Mouse (Mus musculus) cortical plate, adult 2 months (tissue): Measurements from ENCODE around the gene Ptpru.
A peak's percentile ranks its signal among the peaks of the same experiment; 100 is the strongest.

Experiments used
- CTCF ChIP-seq: fragments of 200-500 bp; IDR thresholded peaks from 2 replicates; pipeline ENCODE4 v1.5.1; 2011; ENCODE audit warnings: mild to moderate bottlenecking, control low read depth, low read length; ENCODE audit not compliant: insufficient read depth; ENCODE audit errors: extremely low read depth
- POLR2A ChIP-seq: fragments of 200-500 bp; IDR thresholded peaks from 2 replicates; pipeline ENCODE4 v1.6.1; 2011; ENCODE audit warnings: mild to moderate bottlenecking, low read length, control low read depth; ENCODE audit not compliant: insufficient read depth; ENCODE audit errors: extremely low read depth

GRCm38 (mm10) chr4:131837872-131838524 lies at the start of gene Ptpru:
- TF ChIP-seq CTCF (peak; percentile 77), POLR2A (0 out of 2 replicates have a peak, but pooled peaks have one; percentile 22)
